In the genomic region with DNA sequence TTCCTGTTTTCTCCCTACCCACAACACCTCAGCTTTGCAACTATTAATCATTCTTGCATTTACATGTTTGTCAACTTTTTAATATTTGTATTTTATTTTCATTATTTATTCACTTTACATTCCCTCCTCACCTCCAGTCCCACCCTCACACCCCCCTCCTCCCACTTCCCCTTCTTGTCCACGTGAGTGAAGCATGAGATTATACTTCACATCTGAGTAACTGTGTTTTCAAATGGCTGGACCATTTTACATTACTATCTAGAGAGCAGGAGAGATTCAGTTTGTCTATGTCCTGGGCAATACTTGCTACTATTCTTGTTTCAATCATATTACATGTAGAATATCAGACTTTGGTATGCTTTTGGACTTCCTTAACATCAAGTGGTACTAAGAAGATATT, we compare ENCODE assay signal across 35 mouse cellular contexts.
"Had no signal": no experiment of that assay in that cellular context is flagged by ENCODE, and none has a peak within 500 bp of the region (broad histone marks: within the 10 kb centered on the region; RNA-seq: fewer than 3 reads in every experiment).

No protein-coding gene starts in this region.

- H3K27me3 ChIP-seq: heart, embryonic 12.5 days; heart, embryonic 13.5 days; heart, embryonic 15.5 days; hindbrain, embryonic 12.5 days; hindbrain, embryonic 13.5 days; hindbrain, embryonic 15.5 days; intestine, embryonic 15.5 days; kidney, embryonic 15.5 days had no signal

- DNase-seq: heart, postnatal 10 days; heart, postnatal 14 days; heart, postnatal 36 days; heart, postnatal 4 days; kidney, adult 11 months; kidney, adult 18-20 months; kidney, adult 2 months; kidney, adult 8-10 months; kidney, adult 9 months; kidney, postnatal 10 days; kidney, postnatal 14 days; kidney, postnatal 25 days; kidney, postnatal 36 days; kidney, postnatal 4 days; layer of hippocampus, adult 9-11 months; layer of hippocampus, postnatal 36 days had no signal

- ATAC-seq: hindbrain, embryonic 16.5 days; hindbrain, postnatal 0 days; inflammation-experienced regulatory T-cells, adult 6 months; intestine, embryonic 15.5 days; intestine, embryonic 16.5 days; intestine, postnatal 0 days had no signal

- H3K9ac ChIP-seq: heart, embryonic 12.5 days; heart, embryonic 13.5 days; heart, embryonic 15.5 days; hindbrain, embryonic 12.5 days; hindbrain, embryonic 13.5 days; hindbrain, embryonic 14.5 days; hindbrain, embryonic 15.5 days; intestine, embryonic 15.5 days; kidney, embryonic 15.5 days had no signal

- H3K36me3 ChIP-seq: heart, embryonic 12.5 days; heart, embryonic 15.5 days; hindbrain, embryonic 12.5 days; hindbrain, embryonic 15.5 days; intestine, embryonic 15.5 days; kidney, embryonic 15.5 days had no signal

- H3K9me3 ChIP-seq: heart, embryonic 12.5 days; heart, embryonic 13.5 days; heart, embryonic 15.5 days; hindbrain, embryonic 10.5 days; hindbrain, embryonic 12.5 days; hindbrain, embryonic 13.5 days; hindbrain, embryonic 15.5 days; intestine, embryonic 15.5 days; kidney, embryonic 15.5 days had no signal

- H3K4me2 ChIP-seq: heart, embryonic 11.5 days; heart, embryonic 12.5 days; heart, embryonic 13.5 days; heart, embryonic 15.5 days; hindbrain, embryonic 12.5 days; hindbrain, embryonic 13.5 days; hindbrain, embryonic 14.5 days; hindbrain, embryonic 15.5 days; intestine, embryonic 15.5 days; kidney, embryonic 15.5 days had no signal

- H3K4me1 ChIP-seq: heart, embryonic 12.5 days; heart, embryonic 13.5 days; heart, embryonic 15.5 days; hindbrain, embryonic 10.5 days; hindbrain, embryonic 12.5 days; hindbrain, embryonic 13.5 days; hindbrain, embryonic 15.5 days; intestine, embryonic 15.5 days; kidney, embryonic 15.5 days had no signal

- H3K27ac ChIP-seq: heart, embryonic 13.5 days; heart, embryonic 15.5 days; hindbrain, embryonic 10.5 days; hindbrain, embryonic 12.5 days; hindbrain, embryonic 13.5 days; hindbrain, embryonic 14.5 days; hindbrain, embryonic 15.5 days; hindbrain, postnatal 0 days; intestine, embryonic 15.5 days; kidney, embryonic 15.5 days; kidney, postnatal 0 days; layer of hippocampus, adult 2 months; left cerebral cortex, adult 2 months had no signal

- H3K4me3 ChIP-seq: heart, embryonic 12.5 days; heart, embryonic 13.5 days; heart, embryonic 15.5 days; hindbrain, embryonic 10.5 days; hindbrain, embryonic 12.5 days; hindbrain, embryonic 13.5 days; hindbrain, embryonic 15.5 days; intestine, embryonic 15.5 days; kidney, embryonic 15.5 days; layer of hippocampus, adult 2 months; left cerebral cortex, adult 2 months had no signal
